Mouse (Mus musculus) kidney, embryonic 16.5 days (tissue): ENCODE data around the gene Tcf12. TPM values are rescaled to one million over a fixed set of nuclear protein-coding genes. Genes with fewer than 3 reads are reported as not detected.

ENCODE experiments used
- ATAC-seq: fragments of 200-750 bp; cut with Nextera tagmentation; 2 replicates; pipeline ENCODE4 v1.8.0; 2017; ENCODE audit warnings: moderate TSS enrichment; ENCODE audit not compliant: low FRiP score, low TSS enrichment
- H3K27ac ChIP-seq: fragments of 300-500 bp; sonication (generic); 2 replicates; pipeline ENCODE4 v1.5.1; 2014; ENCODE audit warnings: low read length
- H3K27me3 ChIP-seq: fragments of 300-500 bp; sonication (generic); 2 replicates; pipeline ENCODE4 v1.6.1; 2014; ENCODE audit warnings: low read length, control low read depth, mixed read lengths; ENCODE audit not compliant: insufficient read depth
- H3K36me3 ChIP-seq: fragments of 300-500 bp; sonication (generic); 2 replicates; pipeline ENCODE4 v1.6.1; 2014; ENCODE audit warnings: low read length, control low read depth, mixed read lengths; ENCODE audit not compliant: insufficient read depth
- H3K4me1 ChIP-seq: fragments of 300-500 bp; sonication (generic); 2 replicates; pipeline ENCODE4 v1.6.1; 2014; ENCODE audit warnings: low read length, control low read depth, mixed read lengths; ENCODE audit not compliant: insufficient read depth
- H3K4me2 ChIP-seq: fragments of 300-500 bp; sonication (generic); replicated peaks from 2 replicates; pipeline ENCODE4 v1.6.1; 2014; ENCODE audit warnings: low read depth, low read length
- H3K4me3 ChIP-seq: fragments of 300-500 bp; sonication (generic); 2 replicates; pipeline ENCODE4 v1.5.1; 2014; ENCODE audit warnings: mild to moderate bottlenecking, low read length
- H3K9ac ChIP-seq: fragments of 300-500 bp; sonication (generic); replicated peaks from 2 replicates; pipeline ENCODE4 v1.6.1; 2014; ENCODE audit warnings: low read length
- H3K9me3 ChIP-seq: fragments of 300-500 bp; sonication (generic); 2 replicates; pipeline ENCODE4 v1.6.1; 2016; ENCODE audit warnings: low read length, control low read depth
- WGBS: fragments of 180-500 bp; shearing (Covaris S2); extraction: QIAGEN DNeasy Blood & Tissue Kit; methylation state at CpG from one replicate; pipeline ENCODE4 v1.1.7; 2014; 5-methylcytosine and 5-hydroxymethylcytosine counted together
- polyA plus RNA-seq: library from polyadenylated mRNA; unstranded; fragments of >200 nt; fragmentation: Nextera tagmentation; extraction: Ambion mirVana; gene quantifications from 2 replicates; pipeline ENCODE4 v1.2.1, GENCODE M21; 2015

Gene Tcf12
- polyA plus RNA-seq, 1 experiment from 2014 or later, result 56.5 TPM

DNA sequence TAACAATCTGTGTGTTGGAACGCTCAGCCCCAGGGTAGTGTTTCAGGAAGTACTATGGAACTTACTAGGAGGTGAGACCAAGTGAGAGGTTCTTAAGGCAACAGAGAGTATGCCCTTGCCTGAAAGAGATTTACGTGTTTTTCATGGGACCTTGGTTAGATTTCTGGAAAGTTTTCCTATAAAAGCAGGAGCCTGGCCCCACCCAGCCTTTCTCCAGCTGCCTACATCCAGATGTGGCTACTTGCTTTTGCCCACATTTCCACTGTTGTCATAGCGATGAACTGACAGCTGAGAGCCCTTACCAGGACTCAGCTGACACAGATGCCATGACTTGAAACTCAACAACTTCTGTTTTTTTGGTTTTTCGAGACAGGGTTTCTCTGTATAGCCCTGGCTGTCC lies 18.2 kb upstream of the Tcf12 start:
- H3K9me3 ChIP-seq, result no peaks in the 10 kb centered on the region
- 80% methylated on average over 4 of the region's 4 CpGs for WGBS

GRCm38 (mm10) chr9:72125442-72125841 lies 13.8 kb upstream of the Tcf12 start:
- no peaks in the 10 kb centered on the region for H3K9me3 ChIP-seq
- no peaks in the 10 kb centered on the region for H3K4me1 ChIP-seq
- H3K9ac ChIP-seq, result no peak overlapping the region

More for the DNA sequence above, 18.2 kb upstream of the Tcf12 start:
- Histone ChIP-seq H3K27me3 (no peaks in the 10 kb centered on the region), H3K9ac (no peak overlapping the region), H3K4me3 (no peak overlapping the region), H3K36me3 (no peaks in the 10 kb centered on the region), H3K4me2 (no peak overlapping the region), H3K27ac (no peak overlapping the region), H3K4me1 (peaks cover 15% of the 10 kb centered on the region)
- no peak for ATAC-seq

DNA sequence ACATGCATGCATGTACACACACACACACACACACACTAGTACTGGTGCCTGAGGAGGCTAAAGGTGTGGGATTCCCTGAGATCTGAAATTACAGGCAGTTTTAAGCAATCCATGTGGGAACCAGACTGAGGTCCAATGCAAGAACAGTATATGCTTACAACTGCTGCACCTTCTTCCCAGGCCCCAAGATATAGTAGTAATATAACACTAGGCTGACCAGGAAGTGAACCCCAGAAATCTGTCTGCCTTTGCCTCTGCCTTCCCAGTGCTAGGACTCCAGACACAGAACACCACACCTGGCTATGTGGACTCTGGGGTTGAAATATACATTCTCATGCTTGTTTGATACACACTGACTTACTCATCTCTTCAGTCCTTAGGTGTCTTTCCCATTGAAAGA lies 6.8 kb upstream of the Tcf12 start:
- Histone ChIP-seq H3K27ac (no peak overlapping the region), H3K4me2 (no peak overlapping the region), H3K27me3 (no peaks in the 10 kb centered on the region), H3K36me3 (no peaks in the 10 kb centered on the region), H3K9me3 (no peaks in the 10 kb centered on the region), H3K9ac (no peak overlapping the region), H3K4me1 (no peaks in the 10 kb centered on the region), H3K4me3 (no peak overlapping the region)
- ATAC-seq, result no peak

More at GRCm38 (mm10) chr9:72125442-72125841, 13.8 kb upstream of the Tcf12 start:
- no peak for ATAC-seq
- Histone ChIP-seq H3K4me2 (no peak overlapping the region), H3K4me3 (no peak overlapping the region), H3K27ac (no peak overlapping the region), H3K27me3 (no peaks in the 10 kb centered on the region), H3K36me3 (no peaks in the 10 kb centered on the region)
- 81% methylated on average over 1 of the region's 1 CpGs for WGBS

- Histone ChIP-seq H3K4me1 (peaks cover 19% of the 10 kb centered on the region), H3K27me3 (no peaks in the 10 kb centered on the region), H3K36me3 (0 out of 2 replicates have a peak, but pooled peaks cover 3% of the 10 kb centered on the region), H3K9me3 (no peaks in the 10 kb centered on the region), H3K9ac (peak overlapping the region; percentile 100), H3K27ac (peak overlapping the region; percentile 97), H3K4me2 (peak overlapping the region; percentile 68), H3K4me3 (peak overlapping the region; percentile 98)
- under 1% methylated on average over 70 of the region's 90 CpGs for WGBS
- peak; percentile 61 for ATAC-seq
These were observed 558 bp downstream of the Tcf12 start for GRCm38 (mm10) chr9:72111004-72111621.

- Histone ChIP-seq H3K9ac (peak overlapping the region; percentile 100), H3K4me2 (peak overlapping the region; percentile 68), H3K27ac (peak overlapping the region; percentile 97), H3K4me1 (peaks cover 19% of the 10 kb centered on the region), H3K9me3 (no peaks in the 10 kb centered on the region), H3K27me3 (no peaks in the 10 kb centered on the region), H3K36me3 (0 out of 2 replicates have a peak, but pooled peaks cover 3% of the 10 kb centered on the region), H3K4me3 (peak overlapping the region; percentile 98)
- WGBS, result 0% methylated on average over 17 of the region's 23 CpGs
- no peak for ATAC-seq
These were observed 1.1 kb downstream of the Tcf12 start for GRCm38 (mm10) chr9:72110627-72111003.

DNA sequence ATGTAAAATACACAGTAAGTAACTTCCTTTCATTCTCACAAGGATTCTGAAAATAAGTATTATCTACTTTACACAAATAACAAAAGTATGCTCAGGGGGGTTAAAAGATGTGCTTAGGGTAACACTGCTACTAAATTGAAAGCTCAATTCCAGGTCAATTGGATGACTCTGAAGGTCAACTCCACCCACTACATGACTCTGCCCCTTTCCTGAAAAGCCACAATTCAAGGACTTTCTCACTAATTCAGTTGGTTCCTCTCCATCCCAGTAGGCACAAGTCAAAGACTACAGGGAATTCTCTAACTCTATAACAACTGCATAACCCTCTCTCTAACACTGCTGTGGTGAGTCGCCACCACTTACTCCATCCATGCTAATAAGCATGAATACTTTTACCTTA lies 8.2 kb downstream of the Tcf12 start:
- H3K4me1 ChIP-seq, result 0 out of 2 replicates have a peak, but pooled peaks cover 2% of the 10 kb centered on the region
- H3K27me3 ChIP-seq, result no peaks in the 10 kb centered on the region
- 95% methylated on average over 1 of the region's 1 CpGs for WGBS
- ATAC-seq, result no peak
- peaks cover 13% of the 10 kb centered on the region for H3K36me3 ChIP-seq
- no peak overlapping the region for H3K27ac ChIP-seq
- no peak overlapping the region for H3K4me3 ChIP-seq
- no peak overlapping the region for H3K4me2 ChIP-seq
- H3K9ac ChIP-seq, result no peak overlapping the region
- H3K9me3 ChIP-seq, result no peaks in the 10 kb centered on the region

GRCm38 (mm10) chr9:72099945-72100685 lies 11.6 kb downstream of the Tcf12 start:
- H3K4me2 ChIP-seq, result no peak overlapping the region
- no peak overlapping the region for H3K4me3 ChIP-seq
- 78% methylated on average over 7 of the region's 7 CpGs for WGBS
- peaks cover 15% of the 10 kb centered on the region for H3K36me3 ChIP-seq
- H3K9me3 ChIP-seq, result no peaks in the 10 kb centered on the region
- no peak for ATAC-seq
- H3K9ac ChIP-seq, result no peak overlapping the region
- H3K27ac ChIP-seq, result no peak overlapping the region
- no peaks in the 10 kb centered on the region for H3K4me1 ChIP-seq
- no peaks in the 10 kb centered on the region for H3K27me3 ChIP-seq

- WGBS, result 83% methylated on average over 2 of the region's 2 CpGs
- Histone ChIP-seq H3K4me3 (no peak overlapping the region), H3K27me3 (no peaks in the 10 kb centered on the region), H3K4me1 (0 out of 2 replicates have a peak, but pooled peaks cover 2% of the 10 kb centered on the region), H3K9ac (no peak overlapping the region), H3K4me2 (no peak overlapping the region), H3K9me3 (no peaks in the 10 kb centered on the region), H3K36me3 (peaks cover 12% of the 10 kb centered on the region), H3K27ac (no peak overlapping the region)
- ATAC-seq, result no peak
These were observed 13.6 kb downstream of the Tcf12 start for GRCm38 (mm10) chr9:72098056-72098455.

- Histone ChIP-seq H3K9ac (no peak overlapping the region), H3K27me3 (no peaks in the 10 kb centered on the region), H3K4me2 (no peak overlapping the region), H3K27ac (no peak overlapping the region), H3K9me3 (no peaks in the 10 kb centered on the region), H3K4me1 (0 out of 2 replicates have a peak, but pooled peaks cover 5% of the 10 kb centered on the region), H3K36me3 (peaks cover 8% of the 10 kb centered on the region), H3K4me3 (no peak overlapping the region)
- no peak for ATAC-seq
- 88% methylated on average over 2 of the region's 2 CpGs for WGBS
These were observed 14.6 kb downstream of the Tcf12 start for GRCm38 (mm10) chr9:72097083-72097482.

- no peak for ATAC-seq
- Histone ChIP-seq H3K36me3 (peaks cover 5% of the 10 kb centered on the region; the same call in 1 of the 2 replicates), H3K27me3 (no peaks in the 10 kb centered on the region), H3K4me1 (0 out of 2 replicates have a peak, but pooled peaks cover 5% of the 10 kb centered on the region), H3K4me3 (no peak overlapping the region), H3K9ac (no peak overlapping the region), H3K9me3 (no peaks in the 10 kb centered on the region), H3K27ac (no peak overlapping the region), H3K4me2 (no peak overlapping the region)
- WGBS, result 86% methylated on average over 5 of the region's 5 CpGs
These were observed 17.0 kb downstream of the Tcf12 start for GRCm38 (mm10) chr9:72094675-72095074.
